Mouse (Mus musculus): ENCODE data around the gene Tcf7l1.

Gene Tcf7l1

GRCm38 (mm10) chr6:72583211-72583839, 205.7 kb downstream of the Tcf7l1 start:
- no peak for DNase-seq

- DNase-seq, result no peak
Observed at GRCm38 (mm10) chr6:72581625-72582382, 207.2 kb downstream of the Tcf7l1 start.
